Mouse (Mus musculus) layer of hippocampus, postnatal 14 days (tissue): ENCODE measurements around the gene Gm5458. TPM values are rescaled to one million over a fixed set of nuclear protein-coding genes. Genes with fewer than 3 reads are reported as not detected.
"Not testable (repeated sequence)": the region's sequence is repeated elsewhere in the genome, so short reads cannot be mapped to it uniquely, and the experiment has no call there.

ENCODE experiments used
- DNase-seq, 2 experiments: peaks; one replicate each; pipeline ENCODE4 v3.0.0; 2021 to 2022; ENCODE audit warnings: low spot score in 2 of 2, mixed read lengths in 1 of 2
- long read RNA-seq, 2 experiments: library from polyadenylated mRNA; stranded (forward); transcript quantifications; one replicate each; pipeline ENCODE4 v2.0.0; 2021
- total RNA-seq, 2 experiments: library from RNA; stranded (reverse); gene quantifications; 2 replicates each; pipeline ENCODE4 v1.2.3; 2021

The Gm5458 gene
- not detected for total RNA-seq
- long read RNA-seq, experiment 1 = 0 reads
- long read RNA-seq, experiment 2 = 0 reads

DNA sequence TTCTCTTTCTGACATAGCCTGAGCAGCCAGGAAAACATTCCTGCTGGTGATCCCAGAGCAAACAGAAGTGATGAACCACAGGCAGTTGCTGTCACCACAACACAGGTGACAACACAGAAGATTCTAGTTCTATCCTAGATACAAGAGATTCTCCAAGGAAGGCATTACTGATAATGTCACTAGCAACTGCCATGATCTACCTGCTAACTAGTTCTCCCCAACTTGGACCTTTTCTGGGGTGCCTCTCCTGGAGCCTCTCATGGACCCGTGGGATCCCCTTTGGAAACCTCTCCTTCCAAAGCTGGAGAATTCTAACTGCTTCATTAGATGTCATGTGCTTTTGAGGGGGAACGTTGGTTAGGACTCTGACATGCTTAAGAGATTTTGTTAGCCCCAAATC, at the start of gene Gm5458:
Gene Gm5458, minus strand, starts transcription at position 101 of the 400 bp plus-strand sequence.
- DNase-seq = not testable (repeated sequence)

DNA sequence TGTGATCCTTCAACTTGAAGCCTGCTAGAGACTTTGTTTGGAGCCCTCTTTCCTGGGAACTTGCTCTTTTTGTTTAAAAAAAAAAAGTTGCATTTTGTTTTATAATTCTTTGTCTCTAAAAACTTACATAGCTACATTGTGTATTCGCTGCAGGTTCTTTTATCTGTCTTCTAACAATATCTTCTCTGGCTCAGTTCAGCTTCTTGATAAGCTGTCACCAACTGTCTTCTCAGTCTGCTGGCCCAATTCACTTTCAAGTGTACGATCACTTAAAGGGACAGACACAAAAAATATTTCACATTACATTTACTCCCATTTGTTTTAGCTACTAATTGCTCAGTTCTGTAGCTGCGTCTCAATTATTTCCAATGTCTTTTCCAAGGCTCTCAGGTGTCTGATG, 43.9 kb upstream of the Gm5458 start:
- no peak for DNase-seq

DNA sequence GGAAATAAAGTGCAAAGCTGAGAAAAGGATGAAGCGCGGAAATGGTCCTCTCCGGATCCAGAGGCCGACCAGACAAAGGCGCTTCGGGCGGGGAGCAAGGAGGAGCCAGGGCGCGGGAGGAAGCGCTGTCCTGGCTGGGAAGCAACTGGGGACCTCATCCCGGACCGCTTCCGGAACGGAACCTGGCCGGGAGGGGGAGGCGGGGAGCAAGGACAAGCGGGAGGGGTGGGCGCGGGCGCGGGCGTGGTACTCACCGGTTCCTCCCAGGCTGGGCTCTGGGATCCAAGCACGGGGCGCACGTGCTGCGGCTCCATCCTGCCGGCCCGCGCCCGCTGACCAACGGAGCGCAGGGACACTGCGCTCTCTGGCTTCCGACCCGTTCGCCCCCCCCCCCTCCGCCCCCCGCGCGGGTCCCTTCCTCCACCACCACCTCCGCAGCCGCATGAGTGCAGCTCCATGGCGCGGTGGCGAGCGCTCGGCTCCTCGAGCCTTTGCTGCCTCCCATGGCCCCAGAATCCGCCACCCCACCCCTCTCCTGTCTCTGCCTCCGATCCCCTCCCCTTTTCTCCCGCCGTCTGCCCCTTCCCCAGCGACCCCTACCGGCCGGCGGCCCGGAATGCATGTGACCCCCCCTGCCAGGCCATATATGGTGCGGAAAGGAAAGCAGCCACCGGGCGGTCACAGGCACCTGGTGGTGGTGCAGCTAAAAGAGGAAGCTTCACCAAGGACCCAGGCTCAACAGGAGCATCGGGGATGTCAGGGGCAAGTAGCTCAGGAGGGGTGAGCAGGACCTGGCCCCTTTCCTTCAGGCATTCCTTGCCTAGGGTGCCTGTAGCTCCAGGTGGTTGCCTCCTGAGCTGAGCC, 17.3 kb downstream of the Gm5458 start, which contains the start of gene Gm2237:
Gene Gm2237, minus strand, starts transcription at position 332 of the 864 bp plus-strand sequence.
- peak; percentile 3 to 15 for DNase-seq

DNA sequence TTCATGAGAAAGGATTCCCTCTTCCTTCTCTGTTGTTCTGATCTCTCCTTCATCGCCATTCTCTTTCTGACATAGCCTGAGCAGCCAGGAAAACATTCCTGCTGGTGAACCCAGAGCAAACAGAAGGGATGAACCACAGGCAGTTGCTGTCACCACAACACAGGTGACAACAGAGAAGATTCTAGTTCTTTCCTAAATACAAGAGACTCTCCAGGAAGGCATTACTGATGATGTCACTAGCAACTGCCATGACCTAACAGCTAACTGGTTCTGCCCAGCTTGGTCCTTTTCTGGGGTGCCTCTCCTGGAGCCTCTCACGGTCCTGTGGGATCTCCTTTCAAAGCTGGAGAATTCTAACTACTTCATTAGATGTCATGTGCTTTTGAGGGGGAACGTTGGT, 52.5 kb downstream of the Gm5458 start, which contains the start of gene Gm2244:
Gene Gm2244, minus strand, starts transcription at position 101 of the 400 bp plus-strand sequence.
- not testable (repeated sequence) for DNase-seq

Other genes starting within 250 kb of the Gm5458 start
- gene Gm21738, start 183.7 kb downstream of the Gm5458 start, total RNA-seq = not detected
- not detected for gene Gm2244, start 52.6 kb downstream of the Gm5458 start, total RNA-seq
- gene Gm2237, start 17.4 kb downstream of the Gm5458 start, total RNA-seq = 1 to 10 TPM; 7.1 to 8.3 TPM
- 10 to 100 TPM in 1 of 2 experiments, 1 to 10 TPM in 1; 8.6 to 17.2 TPM for gene Nid2, start 148.7 kb upstream of the Gm5458 start, total RNA-seq
- gene Rtraf, start 221.2 kb upstream of the Gm5458 start, total RNA-seq = 10 to 100 TPM; 55.6 to 59.1 TPM